Mouse (Mus musculus) left cerebral cortex, adult 11 months (tissue): ENCODE measurements around the gene Cacna1d.

Experiments
- DNase-seq: peaks from one replicate; pipeline ENCODE4 v3.0.0; 2022; ENCODE audit warnings: low spot score

Cacna1d gene

GRCm38 (mm10) chr14:30168387-30168786, 322.9 kb downstream of the Cacna1d start:
- DNase-seq, result no peak

- no peak for DNase-seq
Observed at GRCm38 (mm10) chr14:30167606-30168005, 323.6 kb downstream of the Cacna1d start.

DNA sequence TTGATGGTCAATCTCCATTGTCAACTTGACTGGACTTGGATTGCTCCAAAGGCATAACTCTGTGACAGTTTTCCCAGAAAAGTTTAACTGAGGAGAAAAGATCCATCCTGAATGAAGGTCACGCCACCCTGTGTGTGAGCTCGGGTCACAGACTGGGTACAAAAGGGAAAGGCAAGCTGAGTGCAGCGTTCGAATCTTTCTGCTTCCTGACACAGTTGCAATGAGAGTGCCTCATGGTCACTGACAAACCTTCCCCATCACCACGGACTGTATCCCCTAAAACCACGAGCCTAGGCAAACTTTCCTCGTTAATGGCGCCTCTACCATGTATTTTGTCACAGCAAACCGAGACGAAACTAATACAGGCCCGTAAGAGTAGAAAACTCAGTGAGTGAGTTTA, 325.2 kb downstream of the Cacna1d start:
- DNase-seq, result no peak

- no peak for DNase-seq
Observed at GRCm38 (mm10) chr14:30163733-30164708, 327.2 kb downstream of the Cacna1d start.

DNA sequence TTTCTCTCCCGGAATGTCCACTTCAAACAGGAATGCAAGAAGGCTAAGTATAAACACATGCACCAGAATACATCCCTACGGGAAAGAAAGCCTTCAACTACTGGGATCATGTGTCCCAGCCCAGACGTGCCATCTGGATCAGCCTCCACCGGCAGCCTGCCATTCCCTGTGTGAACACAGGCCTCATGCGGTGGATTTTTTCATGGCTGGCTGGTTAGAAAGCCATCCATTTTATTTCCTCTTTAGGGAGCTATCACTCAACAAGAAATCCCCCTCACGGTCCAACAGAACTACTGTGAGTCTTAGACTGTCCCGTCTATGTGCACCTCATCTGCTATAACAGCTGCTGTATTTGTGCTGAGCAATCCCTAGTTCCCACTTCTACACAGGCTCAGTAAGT, 343.5 kb downstream of the Cacna1d start:
- no peak for DNase-seq

DNA sequence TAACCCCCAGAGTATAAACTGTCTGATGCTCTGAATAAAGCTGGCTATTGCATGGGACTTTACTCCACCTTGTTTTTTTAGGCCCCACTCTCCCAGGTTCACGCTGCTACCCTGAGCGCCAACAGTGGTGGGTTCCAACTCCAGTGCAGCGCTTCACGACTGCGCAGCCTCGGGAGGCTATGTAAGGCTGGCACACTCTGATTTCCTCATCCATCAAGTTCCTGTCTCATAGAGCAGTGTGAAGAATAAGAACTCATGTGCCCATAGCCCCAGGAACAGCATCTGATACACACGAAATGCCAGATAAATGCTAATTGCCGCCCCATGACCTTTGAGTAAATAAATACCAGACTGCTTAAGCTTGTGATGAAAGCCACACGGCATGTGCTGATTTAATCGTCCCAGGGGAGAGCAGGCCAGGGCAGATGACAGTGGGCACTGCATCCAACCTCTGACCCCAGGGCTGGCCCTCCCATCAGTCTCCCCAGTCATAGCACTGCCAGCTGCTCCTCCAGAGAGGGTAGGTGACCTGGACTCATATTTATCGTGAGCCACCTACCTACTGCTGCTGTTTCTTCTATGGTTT, 352.8 kb downstream of the Cacna1d start:
- DNase-seq, result no peak

GRCm38 (mm10) chr14:30137961-30138360, 353.3 kb downstream of the Cacna1d start:
- no peak for DNase-seq

GRCm38 (mm10) chr14:30136965-30137364, 354.3 kb downstream of the Cacna1d start:
- peak; percentile 76 for DNase-seq

DNA sequence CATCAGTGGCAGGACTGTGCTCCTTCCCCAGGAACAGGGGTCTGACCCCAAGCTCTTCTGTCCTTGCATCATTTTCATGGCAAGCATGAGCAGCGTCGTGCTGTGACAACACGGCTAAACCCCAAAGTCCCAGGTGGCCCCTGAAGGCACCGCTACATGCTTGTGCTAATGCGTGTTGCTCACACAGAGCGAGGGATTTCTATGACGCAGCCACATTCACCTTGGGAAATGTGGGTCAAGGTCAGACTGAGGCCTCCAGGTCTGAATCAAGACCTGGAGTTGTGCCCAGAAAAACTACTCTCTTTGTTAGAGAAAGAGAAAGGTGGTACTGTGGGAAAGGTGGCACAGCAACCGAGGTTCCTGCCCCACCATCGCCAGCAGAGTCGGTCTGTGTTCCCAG, 355.9 kb downstream of the Cacna1d start:
- no peak for DNase-seq

GRCm38 (mm10) chr14:30133684-30134083, 357.6 kb downstream of the Cacna1d start:
- no peak for DNase-seq

GRCm38 (mm10) chr14:30131256-30131655, 360.0 kb downstream of the Cacna1d start:
- DNase-seq, result no peak

DNA sequence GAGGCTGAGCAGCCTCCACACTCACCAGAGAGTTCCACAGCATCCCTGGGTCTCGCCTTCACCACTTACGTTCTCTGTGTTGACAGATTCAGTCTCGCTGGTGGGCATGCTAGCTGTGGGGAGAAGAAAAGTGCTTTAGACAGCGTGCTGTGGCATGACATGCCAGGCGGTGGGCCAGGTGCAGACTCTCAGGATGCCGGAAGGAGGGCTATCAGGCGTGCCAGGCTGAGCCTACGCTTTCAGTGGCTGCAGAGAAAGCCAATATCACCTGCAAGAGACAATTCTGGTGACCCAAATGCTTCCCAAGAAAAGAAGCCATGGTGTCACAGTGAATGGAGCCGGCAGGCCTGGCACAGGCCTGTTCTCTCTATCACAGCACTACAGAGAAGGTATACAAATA, 361.2 kb downstream of the Cacna1d start:
- DNase-seq, result no peak

DNA sequence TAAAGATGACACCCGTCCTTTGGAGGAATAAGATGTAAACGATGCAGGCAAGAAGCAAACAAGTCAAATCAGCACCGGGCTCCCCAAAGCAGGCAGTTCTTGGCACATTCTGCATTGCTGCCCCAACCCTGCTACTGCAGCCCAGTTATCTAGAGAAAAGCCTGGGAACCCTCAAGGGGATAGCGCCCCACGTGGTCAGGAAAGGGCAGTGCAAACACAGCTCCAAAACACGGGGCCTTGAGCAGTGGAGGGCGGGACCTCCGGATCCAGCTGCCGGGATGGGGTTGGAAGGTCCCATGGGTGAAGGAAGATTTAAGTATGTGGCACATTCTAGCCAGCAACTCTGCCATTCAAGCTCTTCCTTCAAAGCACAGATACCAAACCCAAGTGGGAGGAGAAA, 361.9 kb downstream of the Cacna1d start:
- DNase-seq, result no peak

- DNase-seq, result peak; percentile 53
Observed at GRCm38 (mm10) chr14:30124951-30125690, 366.1 kb downstream of the Cacna1d start.

DNA sequence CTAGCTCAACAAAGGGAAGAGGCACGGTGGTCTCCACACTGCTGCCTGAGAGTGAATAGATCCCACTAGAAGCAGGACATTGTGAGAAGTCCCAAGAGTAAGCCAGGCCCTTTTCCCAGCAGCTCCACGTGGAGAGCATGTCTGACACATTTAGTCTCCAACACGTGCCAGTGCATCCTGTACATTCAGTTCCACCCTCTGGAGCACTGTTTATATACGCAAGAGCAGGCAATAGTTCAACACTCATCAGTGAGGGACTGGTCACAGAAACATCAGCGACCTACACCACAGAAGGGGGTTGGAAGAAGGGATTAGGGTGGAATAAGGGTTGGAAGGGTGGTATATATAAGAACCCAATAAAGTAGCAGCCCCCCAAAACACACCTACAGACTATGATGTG, 371.2 kb downstream of the Cacna1d start:
- DNase-seq, result no peak

DNA sequence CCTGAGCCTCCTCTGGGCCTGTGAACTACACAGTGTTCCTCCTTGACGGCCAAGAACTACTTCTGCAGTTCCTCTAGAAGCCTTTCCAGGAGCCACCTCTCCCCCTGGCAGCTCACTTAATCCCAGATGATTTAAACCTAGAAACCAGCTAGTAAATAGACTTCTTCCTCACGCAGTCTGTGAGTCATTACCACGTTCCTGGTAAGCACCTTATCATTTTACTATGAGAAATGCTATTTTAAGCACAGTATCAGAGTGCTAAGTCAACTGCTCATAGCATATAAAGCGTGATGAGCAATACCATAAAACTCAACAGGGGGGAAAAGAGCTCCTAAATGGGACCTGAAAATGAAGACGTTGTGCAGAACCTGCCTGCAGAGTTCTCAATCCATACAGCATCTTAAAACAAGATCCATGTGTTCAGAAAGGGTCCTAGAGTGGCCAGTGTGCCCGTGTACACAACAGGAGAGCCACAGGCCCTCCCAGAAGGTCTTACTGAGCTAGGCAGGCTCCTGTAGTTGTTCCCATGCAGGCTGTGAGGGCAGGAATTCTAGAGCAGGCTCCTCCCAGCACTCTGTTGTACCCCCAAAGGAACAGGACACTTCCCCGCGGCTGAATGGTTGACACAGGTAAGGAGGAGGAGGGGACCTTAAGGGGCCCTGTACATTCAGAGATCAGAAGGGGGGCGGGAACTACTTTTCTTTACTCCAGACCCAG, 377.7 kb downstream of the Cacna1d start:
- no peak for DNase-seq

DNA sequence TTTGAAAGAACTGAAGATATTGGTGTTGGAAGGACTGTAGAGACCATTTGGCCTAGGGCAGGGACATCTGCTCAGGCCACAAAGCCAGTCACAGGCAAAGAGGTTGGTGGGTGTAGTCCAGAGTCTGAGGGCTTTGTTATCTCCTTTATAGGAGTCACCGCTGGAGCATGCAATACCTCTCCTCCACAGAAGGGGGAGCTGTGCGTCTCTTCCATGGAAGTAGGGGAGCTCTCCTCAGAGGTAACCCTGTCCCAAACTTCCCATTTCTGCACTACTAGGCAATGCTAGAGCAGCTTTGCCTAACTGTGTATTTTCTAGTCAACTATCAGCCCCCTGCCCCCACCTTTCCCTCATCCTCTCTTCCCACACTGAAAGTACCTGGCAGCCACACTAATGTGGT, 382.2 kb downstream of the Cacna1d start:
- no peak for DNase-seq

DNA sequence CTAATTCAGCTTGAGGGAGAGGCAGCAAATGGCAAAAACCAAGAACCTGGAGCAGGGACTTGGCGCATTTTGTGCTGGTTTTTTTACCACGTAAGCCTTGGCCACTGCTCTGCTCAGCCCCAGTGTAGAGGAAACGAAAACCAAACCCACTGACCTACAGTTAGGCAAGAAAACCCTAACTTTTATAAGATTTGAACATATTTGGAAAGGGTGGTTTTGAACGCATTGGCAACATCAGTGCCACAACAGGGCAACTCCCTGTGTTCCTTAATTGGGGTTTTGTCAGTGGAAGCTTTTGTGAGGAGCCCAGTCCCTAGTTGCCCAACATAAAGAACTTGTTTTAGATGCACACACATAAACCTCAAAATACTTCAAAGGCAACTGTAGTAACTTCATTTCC, 384.7 kb downstream of the Cacna1d start:
- DNase-seq, result no peak

DNA sequence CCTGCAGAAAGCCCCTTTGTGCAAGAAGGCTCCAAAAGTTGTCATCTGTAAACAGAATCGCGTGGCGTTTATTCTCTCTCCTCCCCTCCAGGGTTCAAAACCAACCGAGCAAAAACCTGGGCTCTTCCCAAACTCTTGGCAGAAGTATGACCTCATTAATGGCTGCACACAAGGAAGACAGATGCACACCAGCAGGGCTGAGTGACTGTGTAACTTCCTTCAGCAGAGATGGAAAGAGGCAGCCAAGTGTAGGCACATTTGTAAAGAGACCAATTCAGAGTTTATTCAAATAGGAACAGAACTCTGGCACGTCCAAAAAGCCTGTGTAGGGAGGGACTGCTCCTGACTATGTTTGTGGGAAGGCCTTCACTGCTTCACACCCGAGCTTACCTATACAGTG, 385.7 kb downstream of the Cacna1d start:
- no peak for DNase-seq

- no peak for DNase-seq
Observed at GRCm38 (mm10) chr14:30103946-30104536, 387.2 kb downstream of the Cacna1d start.

GRCm38 (mm10) chr14:30097239-30097638, 394.0 kb downstream of the Cacna1d start:
- no peak for DNase-seq

- DNase-seq, result no peak
Observed at GRCm38 (mm10) chr14:30092426-30092825, 398.8 kb downstream of the Cacna1d start.
